Mouse (Mus musculus): ENCODE results near the gene Gmnn.

Gmnn gene

DNA sequence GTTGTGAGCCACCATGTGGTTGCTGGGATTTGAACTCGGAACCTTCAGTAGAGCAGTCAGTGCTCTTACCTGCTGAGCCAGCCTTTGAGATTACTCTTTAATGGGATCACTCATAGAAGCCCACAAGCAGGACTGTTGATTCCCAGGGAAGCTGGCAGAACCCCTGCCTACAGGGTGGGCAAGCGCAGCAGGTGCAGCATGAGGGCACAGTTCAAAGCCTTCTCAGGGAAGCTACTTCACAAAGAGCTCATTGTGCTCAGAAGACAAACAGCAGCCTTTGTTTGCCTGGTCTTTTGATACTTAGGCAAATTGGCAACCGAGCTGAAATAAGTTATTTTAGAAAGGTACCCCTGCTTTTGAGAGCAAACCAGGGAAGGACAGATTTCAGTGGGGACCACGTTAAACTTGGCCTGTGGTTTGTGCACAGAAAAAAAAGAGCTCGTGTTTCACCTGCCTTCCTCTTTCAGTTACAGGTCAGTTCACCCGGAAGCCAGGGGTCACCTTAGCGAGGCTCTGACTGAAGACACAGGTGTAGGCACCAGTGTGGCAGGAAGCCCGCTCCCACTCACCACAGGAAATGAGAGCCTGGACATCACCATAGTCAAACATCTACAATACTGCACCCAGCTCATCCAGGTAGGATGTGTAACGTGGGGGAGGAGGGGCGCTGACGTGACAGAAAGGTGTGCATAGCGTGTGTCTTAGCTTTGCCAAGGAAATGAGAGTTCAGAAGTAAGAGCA is 51.9 kb downstream of the Gmnn start:
- DNase-seq (ENCODE audit: low spot score), result no peak

DNA sequence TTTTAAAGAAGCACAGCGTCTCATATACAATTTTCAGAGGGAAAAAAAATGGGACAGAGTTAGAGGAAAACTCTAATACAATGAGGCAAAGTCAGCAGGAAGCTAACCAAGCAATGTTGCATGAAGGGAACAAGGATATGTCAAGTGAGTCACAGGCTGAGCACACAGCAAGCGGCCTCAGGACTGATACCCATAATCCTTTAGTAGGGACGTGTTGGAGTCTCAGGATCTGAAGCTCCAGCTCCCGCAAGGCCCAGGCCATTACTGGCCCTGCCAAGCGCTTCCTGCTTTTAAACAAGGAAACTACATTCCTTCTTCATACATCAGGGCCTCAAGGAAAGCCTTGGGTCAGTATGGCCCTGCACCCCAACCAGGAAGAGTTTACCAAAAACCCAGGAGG is 59.6 kb downstream of the Gmnn start:
- no peak for DNase-seq (ENCODE audit: low spot score)

All from ovary, postnatal 14 days (tissue).